Mouse (Mus musculus): ENCODE data around the gene Dnajc1. TPM values are rescaled to one million over a fixed set of nuclear protein-coding genes. Genes with fewer than 3 reads are reported as not detected.
A peak's percentile ranks its signal among the peaks of the same experiment; 100 is the strongest.

Gene Dnajc1
- total and polyA plus RNA-seq, 3 experiments, result 9.3 to 86.1 (median 14.3) TPM

DNA sequence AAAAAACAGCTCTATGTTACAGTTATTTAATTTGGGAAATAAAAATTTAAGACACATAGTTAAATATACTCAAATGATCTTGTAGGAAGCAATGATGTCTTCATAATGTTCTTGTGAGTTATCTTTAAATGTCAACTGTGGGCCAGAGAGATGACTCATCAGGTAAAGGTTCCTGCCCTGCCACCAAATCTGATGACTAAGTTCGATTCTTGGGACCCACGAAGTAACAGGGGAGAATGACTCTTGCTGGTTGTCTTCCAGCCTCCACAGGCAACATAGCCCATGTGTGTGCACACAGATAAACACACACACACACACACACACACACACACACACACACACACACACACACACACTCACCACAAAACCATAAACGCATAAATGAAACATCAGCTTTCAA lies 22.6 kb upstream of the Dnajc1 start:
- peak; percentile 39 for DNase-seq (ENCODE audit: low read depth, low spot score)
- no peak for TF ChIP-seq HCFC1 (IDR thresholded peaks at IDR 0.05; ENCODE audit: low read depth, low read length)
- no peak for TF ChIP-seq ETS1 (IDR thresholded peaks at IDR 0.05; ENCODE audit: low read depth, low read length)
- TF ChIP-seq MYC (IDR thresholded peaks at IDR 0.05; ENCODE audit: low read depth, low read length), result no peak
- no peak for TF ChIP-seq POLR2AphosphoS2 (IDR thresholded peaks at IDR 0.05; ENCODE audit: low read length)
- no peak for TF ChIP-seq RCOR1 (IDR thresholded peaks at IDR 0.05; ENCODE audit: low read depth, low read length)
- TF ChIP-seq NELFE (IDR thresholded peaks at IDR 0.05; ENCODE audit: low read depth, low read length), result no peak
- TF ChIP-seq CTCF (IDR thresholded peaks at IDR 0.05 in 2 of 3, conservative IDR thresholded peaks at IDR 0.05 in 1 of 3; ENCODE audit: control insufficient read depth in 1 of 3, insufficient read depth in 1 of 3, low read depth in 2 of 3, low read length in 3 of 3, poor library complexity in 1 of 3, severe bottlenecking in 1 of 3), result no peak
- no peak for TF ChIP-seq BHLHE40 (IDR thresholded peaks at IDR 0.05; ENCODE audit: borderline replicate concordance, low read depth, low read length)
- no peak for TF ChIP-seq KAT2A (conservative IDR thresholded peaks at IDR 0.05; ENCODE audit: low read depth, low read length)
- no peak for TF ChIP-seq SIN3A (IDR thresholded peaks at IDR 0.05; ENCODE audit: low read length)
- no peaks in the 10 kb centered on the region for H3K9me3 ChIP-seq (replicated peaks; ENCODE audit: insufficient read depth, low read length)
- H3K27ac ChIP-seq (ENCODE audit: control insufficient read depth, low read depth, low read length), result no peak overlapping the region
- H3K36me3 ChIP-seq (ENCODE audit: control insufficient read depth in 1 of 2, insufficient read depth in 2 of 2, low read length in 2 of 2), result no peaks in the 10 kb centered on the region
- H3K9ac ChIP-seq (ENCODE audit: control insufficient read depth, low read depth, low read length, poor library complexity, severe bottlenecking), result no peak overlapping the region
- H3K79me2 ChIP-seq (ENCODE audit: control insufficient read depth, insufficient read depth, low read length, poor library complexity), result no peaks in the 10 kb centered on the region
- no peaks in the 10 kb centered on the region for H3K4me1 ChIP-seq (ENCODE audit: control insufficient read depth in 1 of 2, insufficient read depth in 2 of 2, low read length in 2 of 2)
- H3K4me3 ChIP-seq (ENCODE audit: control insufficient read depth in 1 of 2, insufficient read depth in 1 of 2, low read depth in 2 of 2, low read length in 2 of 2), result no peak overlapping the region
- H3K27me3 ChIP-seq (ENCODE audit: control insufficient read depth in 1 of 2, insufficient read depth in 2 of 2, low read length in 2 of 2), result no peaks in the 10 kb centered on the region

DNA sequence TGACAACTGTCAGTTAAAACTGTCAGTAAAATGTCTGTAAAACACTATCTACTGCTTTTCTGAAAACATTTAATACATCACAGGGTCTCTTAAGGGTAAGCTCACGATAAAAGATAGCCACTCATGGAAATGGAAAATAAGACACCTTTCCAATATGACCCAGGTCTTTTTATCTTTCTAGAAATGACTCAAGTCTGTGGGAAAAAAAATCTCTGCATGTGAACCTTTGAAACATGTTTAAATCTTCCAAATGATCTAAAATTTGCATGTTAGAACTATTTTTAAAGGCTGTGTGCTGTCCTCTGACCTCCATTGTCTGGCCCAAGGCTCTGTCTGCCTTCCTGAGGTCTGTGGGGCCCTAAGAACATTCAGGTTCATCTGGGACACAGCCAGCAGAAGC lies 11.0 kb upstream of the Dnajc1 start:
- no peak for DNase-seq (ENCODE audit: low read depth, low spot score)
- no peak overlapping the region for H3K4me3 ChIP-seq (ENCODE audit: control insufficient read depth in 1 of 2, insufficient read depth in 1 of 2, low read depth in 2 of 2, low read length in 2 of 2)
- no peaks in the 10 kb centered on the region for H3K36me3 ChIP-seq (ENCODE audit: control insufficient read depth in 1 of 2, insufficient read depth in 2 of 2, low read length in 2 of 2)
- H3K79me2 ChIP-seq (ENCODE audit: control insufficient read depth, insufficient read depth, low read length, poor library complexity), result no peaks in the 10 kb centered on the region
- no peak overlapping the region for H3K27ac ChIP-seq (ENCODE audit: control insufficient read depth, low read depth, low read length)
- H3K9ac ChIP-seq (ENCODE audit: control insufficient read depth, low read depth, low read length, poor library complexity, severe bottlenecking), result no peak overlapping the region
- no peak for TF ChIP-seq HCFC1 (IDR thresholded peaks at IDR 0.05; ENCODE audit: low read depth, low read length)
- TF ChIP-seq CTCF (IDR thresholded peaks at IDR 0.05 in 2 of 3, conservative IDR thresholded peaks at IDR 0.05 in 1 of 3; ENCODE audit: control insufficient read depth in 1 of 3, insufficient read depth in 1 of 3, low read depth in 2 of 3, low read length in 3 of 3, poor library complexity in 1 of 3, severe bottlenecking in 1 of 3), result no peak
- no peak for TF ChIP-seq MAFK (IDR thresholded peaks at IDR 0.05; ENCODE audit: borderline replicate concordance, low read depth, low read length)
- TF ChIP-seq SIN3A (IDR thresholded peaks at IDR 0.05; ENCODE audit: low read length), result no peak
- TF ChIP-seq EP300 (IDR thresholded peaks at IDR 0.05; ENCODE audit: low read depth in 1 of 2, low read length in 2 of 2), result no peak
- no peak for TF ChIP-seq KAT2A (conservative IDR thresholded peaks at IDR 0.05; ENCODE audit: low read depth, low read length)
- TF ChIP-seq RAD21 (IDR thresholded peaks at IDR 0.05; ENCODE audit: low read depth, low read length), result no peak
- no peak for TF ChIP-seq TBP (IDR thresholded peaks at IDR 0.05; ENCODE audit: low read depth, low read length)
- TF ChIP-seq POLR2A (IDR thresholded peaks at IDR 0.05; ENCODE audit: control insufficient read depth in 1 of 2, insufficient read depth in 1 of 2, low read depth in 1 of 2, low read length in 2 of 2, poor library complexity in 1 of 2), result no peak
- TF ChIP-seq MEF2A (IDR thresholded peaks at IDR 0.05; ENCODE audit: extremely low read depth, insufficient replicate concordance, low read depth, low read length, poor library complexity, severe bottlenecking), result no peak
- no peak for TF ChIP-seq UBTF (IDR thresholded peaks at IDR 0.05; ENCODE audit: borderline replicate concordance, insufficient read depth, low read depth, low read length)
- TF ChIP-seq POLR2AphosphoS2 (IDR thresholded peaks at IDR 0.05; ENCODE audit: low read length), result no peak
- TF ChIP-seq GATA1 (IDR thresholded peaks at IDR 0.05; ENCODE audit: low read depth, low read length), result no peak
- TF ChIP-seq SMC3 (IDR thresholded peaks at IDR 0.05; ENCODE audit: low read depth, low read length), result no peak
- no peak for TF ChIP-seq MXI1 (IDR thresholded peaks at IDR 0.05; ENCODE audit: low read depth, low read length)
- no peak for TF ChIP-seq RCOR1 (IDR thresholded peaks at IDR 0.05; ENCODE audit: low read depth, low read length)
- TF ChIP-seq ETS1 (IDR thresholded peaks at IDR 0.05; ENCODE audit: low read depth, low read length), result no peak
- no peak for TF ChIP-seq MYB (IDR thresholded peaks at IDR 0.05; ENCODE audit: low read depth, low read length)
- peaks cover 2 to 8% of the 10 kb centered on the region in 2 experiments; a peak in 3 of 4 replicates for H3K27me3 ChIP-seq (ENCODE audit: control insufficient read depth in 1 of 2, insufficient read depth in 2 of 2, low read length in 2 of 2)
- H3K4me1 ChIP-seq (ENCODE audit: control insufficient read depth in 1 of 2, insufficient read depth in 2 of 2, low read length in 2 of 2), result no peaks in the 10 kb centered on the region
- H3K9me3 ChIP-seq (replicated peaks; ENCODE audit: insufficient read depth, low read length), result no peaks in the 10 kb centered on the region

Data from MEL (cell line).